Mouse (Mus musculus): Measurements from ENCODE around the gene Wdr26.

- no peak for TF ChIP-seq HCFC1 (IDR thresholded peaks at IDR 0.05; ENCODE audit: borderline replicate concordance, insufficient read depth, low read length)
- no peak for TF ChIP-seq CHD2 (IDR thresholded peaks at IDR 0.05; ENCODE audit: low read depth, low read length)
These were observed 62.3 kb downstream of the Wdr26 start for GRCm38 (mm10) chr1:181149373-181150017.
